Mouse (Mus musculus) heart, postnatal 0 days (tissue): ENCODE measurements at regions not wholly inside any gene's neighbourhood (a gene's known extent, or its start where the extent isn't known, plus 50 kb on each side); places are given as distances from the start of the nearest gene placed in this dataset.

Experiments used
- CTCF ChIP-seq: IDR thresholded peaks from 2 replicates; pipeline ENCODE4 v1.5.1; 2016; ENCODE audit warnings: antibody characterized with exemption, control low read depth, low read depth
- EP300 ChIP-seq: IDR thresholded peaks from 2 replicates; pipeline ENCODE4 v1.6.1; 2016; ENCODE audit warnings: antibody characterized with exemption, low read depth

DNA sequence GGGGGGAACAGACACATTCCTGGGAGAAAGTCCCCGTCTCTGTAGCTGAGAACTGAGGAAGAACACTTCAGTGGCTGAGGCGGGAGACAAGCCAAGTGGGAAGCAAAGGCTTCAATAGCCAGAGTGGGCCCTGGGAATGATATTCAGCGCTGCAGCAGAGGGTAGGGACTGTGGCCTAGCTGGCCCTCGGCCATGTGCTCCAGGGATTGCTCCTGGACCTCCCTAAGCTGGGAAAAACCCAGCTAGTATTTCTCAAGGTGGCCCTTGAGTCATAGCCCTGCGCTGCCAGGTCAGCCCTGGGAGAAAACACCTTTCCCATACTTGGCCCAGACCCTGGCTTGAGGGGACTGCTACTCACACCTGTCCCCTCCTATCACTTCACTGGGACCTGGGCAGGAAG lies 77.2 kb upstream of the Tle3 start:
- TF ChIP-seq EP300: no peak
- no peak for TF ChIP-seq CTCF
